Mouse (Mus musculus) WW6 (cell line): ENCODE measurements at regions not wholly inside any gene's neighbourhood (a gene's known extent, or its start where the extent isn't known, plus 50 kb on each side); places are given as distances from the start of the nearest gene placed in this dataset.

ENCODE experiments used
- DNase-seq: peaks from one replicate; pipeline ENCODE4 v3.0.0-alpha.2; 2013; ENCODE audit warnings: low read depth, low spot score

DNA sequence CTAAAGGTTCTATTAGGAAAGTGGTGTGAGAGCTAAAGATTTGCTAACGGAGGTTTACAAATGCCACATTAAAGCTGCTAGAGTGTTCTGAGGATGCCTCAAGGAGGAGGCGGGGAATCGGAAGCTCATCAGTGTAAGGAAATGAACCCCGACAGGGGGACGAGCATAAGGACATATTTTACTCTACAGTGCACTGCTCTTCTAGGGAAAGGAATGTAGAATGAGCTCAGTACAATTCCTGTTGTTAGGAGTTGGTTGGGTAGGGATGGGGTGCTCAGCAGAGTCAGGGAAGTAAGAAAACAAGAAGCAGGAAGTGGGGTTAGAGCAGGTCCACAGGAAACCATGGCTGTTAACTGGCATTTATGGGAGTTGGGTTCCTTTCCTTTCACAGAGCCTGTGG lies 54.6 kb downstream of the Mex3b start:
- DNase-seq = no peak

DNA sequence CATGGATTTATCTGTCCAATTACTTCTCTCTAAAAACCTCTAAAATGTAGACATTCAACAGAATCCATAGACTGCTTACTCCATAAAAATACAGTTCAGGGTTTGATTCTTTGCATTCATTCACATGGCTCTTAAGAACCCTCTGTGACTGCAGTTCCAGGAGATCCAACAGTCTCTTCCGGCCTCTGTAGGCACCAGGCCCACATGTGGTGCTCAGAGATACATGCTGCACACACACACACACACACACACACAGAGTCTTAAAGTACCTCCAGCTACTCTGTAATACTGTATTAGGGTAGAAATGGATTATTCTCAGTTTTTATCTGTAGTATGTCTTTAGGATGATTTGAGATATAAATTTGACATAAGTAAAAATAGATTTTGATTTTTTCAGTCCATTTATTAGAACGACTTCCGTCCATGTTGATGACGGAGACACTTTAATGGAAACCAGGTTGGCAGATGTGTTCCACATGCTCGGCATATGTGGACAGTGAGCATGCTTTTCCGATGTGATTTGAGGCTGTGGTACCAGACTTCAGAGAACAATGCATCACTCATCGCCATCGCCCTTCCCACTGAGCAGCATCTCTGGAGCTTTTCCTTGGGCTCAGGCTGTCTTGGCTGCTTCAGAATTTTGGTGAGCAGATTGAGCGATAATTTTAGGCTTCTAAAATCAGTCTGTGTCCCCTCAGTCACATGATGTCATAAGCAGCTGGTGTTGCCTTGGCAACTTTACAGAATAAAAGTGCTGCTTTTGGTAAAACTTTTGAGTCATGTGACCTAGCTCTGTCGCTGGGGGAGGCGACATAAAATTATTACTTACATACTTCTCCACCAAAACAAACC lies 56.3 kb downstream of the Mex3b start:
- no peak for DNase-seq

DNA sequence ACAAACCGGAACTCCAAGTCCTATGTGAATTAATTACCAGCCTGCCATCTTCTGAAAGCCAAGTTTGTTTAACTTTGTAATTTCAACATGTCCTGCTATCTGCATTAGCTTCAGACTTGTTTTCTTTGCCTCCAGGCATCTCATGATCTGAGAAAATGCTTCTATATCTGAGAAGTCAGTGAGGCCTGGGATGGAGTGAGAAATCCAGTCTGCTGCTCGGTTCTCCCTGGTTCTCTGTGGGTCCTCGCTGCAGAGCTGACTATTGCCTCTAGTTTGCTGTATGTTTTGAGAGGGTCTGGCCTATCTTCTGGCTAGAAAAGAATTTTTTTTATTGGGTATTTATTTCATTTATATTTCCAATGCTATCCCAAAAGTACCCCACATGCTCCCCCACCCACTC lies 57.0 kb downstream of the Mex3b start:
- no peak for DNase-seq

DNA sequence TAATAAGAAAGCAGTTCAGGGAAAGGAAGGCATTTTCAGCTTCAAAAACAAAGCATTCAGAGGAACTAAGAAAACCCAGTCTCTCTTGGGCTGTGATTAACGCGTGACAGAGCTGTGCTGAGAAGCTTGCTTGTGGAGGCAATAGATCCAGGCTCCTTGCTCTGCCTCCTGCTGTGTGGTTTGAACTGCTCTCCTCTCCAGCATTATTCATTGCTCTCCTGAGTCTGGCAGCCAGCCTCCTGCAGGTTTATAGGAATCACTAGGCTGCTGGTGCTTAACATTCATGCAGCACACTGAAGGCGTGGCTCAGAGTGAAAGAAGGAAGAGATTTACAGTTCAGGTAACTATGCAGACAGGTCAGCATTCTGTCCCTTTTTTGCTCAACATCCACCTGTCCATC lies 71.2 kb downstream of the Mex3b start:
- peak; percentile 14 for DNase-seq

DNA sequence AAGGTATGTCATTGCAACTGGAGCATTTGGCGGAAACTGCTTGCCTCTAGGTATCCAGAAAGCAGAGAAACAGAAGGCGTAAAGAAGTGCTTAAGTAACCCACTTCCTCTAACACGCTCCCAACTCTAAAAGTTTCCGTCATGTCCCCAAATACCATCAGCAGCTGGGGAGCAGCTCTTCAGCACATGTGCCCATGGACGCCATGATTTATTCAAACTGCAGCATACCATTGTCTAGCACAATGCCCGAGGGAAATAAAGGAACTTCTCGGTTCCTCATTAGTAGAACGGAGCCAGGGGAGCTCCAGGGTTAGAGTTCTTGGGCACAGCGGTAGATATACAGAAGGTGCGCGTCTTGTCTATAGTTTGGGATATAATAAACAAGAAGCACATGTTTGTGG lies 72.4 kb downstream of the Mex3b start:
- DNase-seq = no peak

DNA sequence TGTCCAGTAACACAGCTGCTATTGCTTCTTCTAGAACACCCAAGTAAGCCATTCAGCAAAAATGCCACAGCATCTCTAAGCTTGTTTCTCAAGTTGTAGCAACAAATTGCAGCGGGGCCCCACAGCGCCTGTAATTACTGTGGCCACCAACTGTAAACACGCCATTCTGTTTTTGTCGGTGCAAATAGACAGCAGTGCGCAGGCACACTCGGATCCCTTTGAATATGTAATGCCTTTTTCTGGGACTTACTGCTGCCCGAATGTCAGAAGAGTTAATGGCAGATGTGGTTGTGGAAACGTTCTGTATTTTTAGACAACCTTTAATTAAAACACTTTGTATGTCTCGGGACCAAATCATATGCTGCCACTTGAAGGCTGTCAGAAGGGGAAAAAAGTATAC lies 76.2 kb downstream of the Mex3b start:
- DNase-seq = no peak

DNA sequence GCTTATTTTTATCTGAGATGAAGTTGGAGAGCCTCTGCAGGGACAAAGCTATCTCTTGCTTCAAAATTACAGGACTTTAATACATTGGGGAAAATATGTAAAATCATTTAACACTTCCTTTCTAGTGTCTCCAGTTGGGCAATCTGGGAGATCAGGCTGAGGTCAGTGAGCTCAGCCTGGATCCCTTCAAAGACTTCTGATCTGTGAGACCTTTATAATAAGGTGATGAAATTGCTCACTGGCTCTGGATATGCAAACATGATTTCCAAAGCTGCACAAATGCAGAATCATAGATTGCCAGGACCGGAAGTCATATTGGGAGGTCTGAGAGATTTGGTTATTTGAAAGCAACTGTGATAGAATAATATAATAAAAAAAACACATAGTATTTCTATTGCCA lies 76.7 kb downstream of the Mex3b start:
- no peak for DNase-seq

DNA sequence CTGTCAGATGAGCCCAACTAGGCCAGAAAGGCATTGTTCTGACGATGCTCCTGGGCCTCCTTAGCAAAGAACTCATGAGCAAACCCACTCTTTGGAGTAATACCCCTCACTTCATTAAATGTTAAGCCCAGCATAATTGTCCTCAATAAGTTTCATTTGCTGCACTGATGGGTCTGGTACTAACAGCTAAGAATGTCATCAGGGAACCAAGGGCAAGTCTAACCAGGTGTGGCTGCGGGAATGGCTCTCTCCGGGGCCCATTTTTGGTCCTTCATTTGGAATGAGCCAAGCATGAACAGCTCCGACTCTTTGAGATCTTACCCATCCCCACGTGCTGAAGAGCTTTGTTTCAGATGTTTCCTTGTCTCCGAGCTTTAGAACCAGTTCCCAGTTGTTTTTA lies 82.2 kb downstream of the Mex3b start:
- DNase-seq = no peak

DNA sequence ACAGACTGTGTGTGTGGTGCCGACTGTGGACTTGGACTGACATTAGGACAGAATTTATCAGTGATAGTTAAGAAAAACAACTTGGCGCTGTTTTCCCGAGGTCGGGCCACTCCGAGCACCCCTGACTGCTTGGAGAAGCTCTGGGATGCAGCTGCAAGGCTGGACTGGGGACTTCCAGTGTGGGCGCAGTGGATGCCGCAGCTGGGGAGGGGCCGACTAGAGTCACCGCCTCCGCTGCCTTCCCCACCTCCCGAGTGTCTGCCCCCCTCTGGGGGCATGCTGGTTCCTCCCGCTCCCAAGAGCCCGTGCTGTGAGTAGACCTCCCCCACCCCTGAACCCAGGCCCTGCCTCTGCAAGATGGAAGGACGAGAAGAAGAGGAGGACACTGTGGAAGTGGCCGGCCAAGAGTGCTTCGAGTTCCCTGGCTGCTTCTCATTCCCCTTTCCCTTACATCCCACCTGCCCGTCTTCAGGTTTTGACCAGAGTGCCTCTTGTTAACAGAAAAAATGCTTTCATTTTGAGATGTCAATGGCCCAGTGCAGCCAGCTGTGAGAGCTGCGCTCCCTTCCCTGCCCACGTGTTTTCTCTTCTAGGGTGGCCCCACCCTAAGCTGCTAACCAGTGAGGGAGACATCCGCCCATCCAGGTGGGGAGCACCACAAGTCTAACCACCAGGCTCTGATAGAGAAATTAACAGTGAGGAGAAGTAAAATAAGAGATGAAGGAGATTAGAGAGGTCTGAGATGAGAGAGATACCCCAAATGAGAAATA lies 90.3 kb downstream of the Mex3b start:
- DNase-seq = no peak

DNA sequence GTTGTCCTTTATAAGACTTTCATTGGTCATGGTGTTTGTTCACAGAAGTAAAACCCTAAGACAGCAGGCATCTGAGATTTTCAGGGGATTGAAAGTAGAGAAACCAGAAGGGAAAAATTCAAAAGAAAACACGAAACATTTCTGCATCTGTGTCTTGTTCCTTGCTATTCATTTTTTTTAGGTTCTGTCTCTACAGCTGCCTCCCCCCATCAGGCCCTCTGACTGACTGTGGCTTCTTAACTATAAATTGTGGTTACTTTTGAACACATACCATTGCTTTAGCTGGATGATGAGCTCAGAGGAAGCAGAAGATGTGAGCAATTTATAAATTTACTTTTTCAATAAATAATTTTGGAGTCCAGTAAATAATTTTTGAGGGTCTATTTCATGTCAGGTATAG lies 103.5 kb downstream of the Mex3b start:
- no peak for DNase-seq

DNA sequence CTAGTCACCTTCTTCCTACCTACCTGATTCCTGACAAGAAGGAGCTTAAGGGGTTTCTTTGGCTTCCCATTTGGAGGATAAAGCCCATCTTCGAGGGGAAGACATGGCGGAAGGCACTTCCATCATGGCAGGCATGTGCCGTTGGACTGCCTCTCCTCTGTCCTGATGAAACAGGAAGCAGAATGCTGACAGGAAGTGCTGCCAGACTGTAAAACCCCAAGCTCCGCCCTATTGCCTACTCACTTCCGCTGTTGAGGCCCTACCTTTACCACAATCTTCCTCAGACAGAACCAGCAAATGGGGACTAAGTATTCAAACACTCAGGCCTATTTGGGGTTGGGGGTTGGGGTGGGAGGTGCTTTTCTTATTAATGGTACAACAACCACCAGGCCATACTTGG lies 104.1 kb downstream of the Mex3b start:
- no peak for DNase-seq

DNA sequence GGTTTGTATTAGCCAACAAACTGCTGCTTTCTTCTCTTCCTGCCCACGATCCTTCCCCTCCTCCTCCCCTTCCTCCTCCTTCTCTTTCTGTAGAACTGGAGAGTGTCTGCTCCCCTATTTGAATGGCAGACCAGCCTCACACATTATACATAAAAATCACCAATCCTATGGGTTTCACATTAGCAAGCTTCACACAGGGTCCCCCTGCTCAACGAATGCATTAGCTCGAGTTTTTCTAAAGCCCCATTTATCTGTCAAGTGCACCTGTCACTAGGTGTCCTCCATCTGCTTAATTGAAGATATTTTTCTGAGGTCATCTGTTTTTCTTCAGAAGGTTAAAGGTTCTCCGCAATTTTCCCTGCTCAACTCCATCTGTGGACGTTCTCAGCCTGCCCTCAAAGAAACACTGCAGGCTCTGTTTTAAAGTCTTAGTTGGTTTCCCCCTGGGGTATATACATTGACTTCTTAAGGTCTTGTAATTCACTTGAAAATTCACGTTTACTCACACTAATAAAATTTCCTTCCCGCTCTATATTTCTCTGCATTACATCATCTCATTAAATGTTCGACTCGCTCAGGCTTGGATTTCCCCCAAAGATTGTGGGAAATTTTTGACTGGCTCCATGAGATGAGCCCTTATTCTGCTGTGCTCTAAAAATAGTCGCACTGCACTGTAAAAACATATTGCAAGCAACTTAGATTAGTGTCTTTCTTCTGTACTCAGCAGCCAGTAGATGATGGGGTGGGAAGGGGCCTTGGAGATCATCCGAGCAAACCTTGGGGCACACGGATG lies 105.3 kb downstream of the Mex3b start:
- DNase-seq = no peak

DNA sequence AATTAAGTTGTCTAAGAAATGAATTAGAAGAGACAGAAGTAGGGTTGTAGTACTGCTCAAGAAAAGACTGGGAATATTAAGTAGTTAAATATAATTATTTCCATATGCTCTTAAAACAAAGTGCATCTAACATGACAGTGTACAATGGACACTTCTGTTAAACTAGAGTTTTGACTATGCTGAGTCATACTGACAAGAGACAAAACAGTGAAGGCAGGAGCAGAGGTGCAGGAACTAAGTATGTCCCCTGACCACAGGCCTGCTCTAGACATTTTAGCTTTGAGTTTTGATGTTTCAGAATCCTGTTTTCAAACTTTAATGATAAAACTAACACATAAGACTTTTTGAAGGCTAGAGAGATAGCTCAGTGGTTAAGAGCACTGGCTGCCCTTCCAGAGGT lies 123.6 kb downstream of the Mex3b start:
- DNase-seq = no peak

DNA sequence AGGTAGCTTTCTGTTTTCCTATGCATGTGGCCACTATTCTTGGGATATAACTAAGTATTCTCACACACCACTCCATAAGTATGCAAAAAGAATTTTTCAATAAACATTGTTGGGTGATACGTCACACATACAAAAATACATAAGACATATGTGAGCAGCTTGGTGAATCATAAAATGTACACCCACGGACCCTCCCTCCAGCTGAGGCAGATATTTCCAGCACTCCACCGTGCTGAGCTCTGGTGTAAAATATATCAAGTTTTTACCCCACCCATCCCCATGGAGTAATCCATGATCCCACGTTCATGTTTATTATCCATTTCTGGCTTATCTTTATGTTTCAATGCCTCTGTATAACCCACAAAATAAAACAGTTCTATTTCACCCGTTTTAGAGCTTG lies 126.0 kb downstream of the Mex3b start:
- no peak for DNase-seq

DNA sequence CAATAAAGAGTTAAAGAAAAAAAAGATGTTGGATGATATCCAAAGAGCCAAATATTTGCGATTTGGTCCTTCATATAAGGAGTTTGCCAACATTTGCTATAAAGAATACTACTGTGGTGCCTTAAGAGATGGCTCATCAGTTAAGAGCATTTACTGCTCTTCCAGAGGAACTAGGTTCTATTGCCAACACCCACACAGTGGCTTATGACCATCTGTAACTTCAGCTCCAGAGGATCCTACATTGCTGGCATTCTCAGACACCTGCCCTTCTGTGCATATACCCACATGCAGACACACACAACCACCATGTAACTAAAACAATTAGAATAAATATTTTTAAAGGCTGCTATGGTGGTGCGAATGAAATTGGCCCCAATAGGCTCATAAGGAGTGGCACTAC lies 131.7 kb downstream of the Mex3b start:
- DNase-seq = no peak

DNA sequence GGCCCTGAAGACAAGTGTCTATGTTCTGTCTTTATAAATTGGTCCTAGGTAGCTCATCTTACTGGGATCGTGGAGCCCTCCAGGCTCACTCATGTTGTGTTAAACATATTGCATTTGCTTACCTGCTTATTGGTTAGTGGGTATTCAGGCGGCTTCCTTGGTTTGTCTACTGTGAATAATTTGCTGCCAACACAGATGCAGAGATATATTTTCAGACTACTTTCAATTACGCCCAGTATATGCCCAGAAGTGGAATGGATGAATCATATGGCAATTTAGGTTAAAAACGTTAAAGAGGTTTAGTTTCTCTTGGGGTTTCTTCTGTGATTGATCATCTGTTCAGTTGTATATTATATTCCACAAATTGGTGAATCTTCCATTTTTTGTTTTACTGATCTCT lies 140.4 kb downstream of the Mex3b start:
- DNase-seq = no peak

DNA sequence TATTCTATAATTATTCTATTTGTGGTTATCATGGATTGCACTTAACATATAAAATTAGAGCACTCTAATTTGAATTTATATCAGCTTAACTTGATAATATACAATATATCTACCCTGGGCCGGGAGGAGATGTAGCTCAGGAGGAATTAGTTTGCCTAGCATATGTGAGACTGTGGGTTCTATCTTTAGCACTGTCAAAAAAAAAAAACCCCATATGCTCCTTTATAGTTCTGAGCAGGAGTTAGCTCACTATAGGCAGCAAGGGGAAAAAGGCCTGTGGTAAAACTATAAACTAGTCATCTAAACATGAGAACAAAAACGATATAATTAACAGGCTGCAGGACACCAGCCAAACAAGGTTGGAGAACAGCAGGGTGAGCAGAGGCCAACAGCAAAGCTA lies 145.0 kb downstream of the Mex3b start:
- DNase-seq = no peak

DNA sequence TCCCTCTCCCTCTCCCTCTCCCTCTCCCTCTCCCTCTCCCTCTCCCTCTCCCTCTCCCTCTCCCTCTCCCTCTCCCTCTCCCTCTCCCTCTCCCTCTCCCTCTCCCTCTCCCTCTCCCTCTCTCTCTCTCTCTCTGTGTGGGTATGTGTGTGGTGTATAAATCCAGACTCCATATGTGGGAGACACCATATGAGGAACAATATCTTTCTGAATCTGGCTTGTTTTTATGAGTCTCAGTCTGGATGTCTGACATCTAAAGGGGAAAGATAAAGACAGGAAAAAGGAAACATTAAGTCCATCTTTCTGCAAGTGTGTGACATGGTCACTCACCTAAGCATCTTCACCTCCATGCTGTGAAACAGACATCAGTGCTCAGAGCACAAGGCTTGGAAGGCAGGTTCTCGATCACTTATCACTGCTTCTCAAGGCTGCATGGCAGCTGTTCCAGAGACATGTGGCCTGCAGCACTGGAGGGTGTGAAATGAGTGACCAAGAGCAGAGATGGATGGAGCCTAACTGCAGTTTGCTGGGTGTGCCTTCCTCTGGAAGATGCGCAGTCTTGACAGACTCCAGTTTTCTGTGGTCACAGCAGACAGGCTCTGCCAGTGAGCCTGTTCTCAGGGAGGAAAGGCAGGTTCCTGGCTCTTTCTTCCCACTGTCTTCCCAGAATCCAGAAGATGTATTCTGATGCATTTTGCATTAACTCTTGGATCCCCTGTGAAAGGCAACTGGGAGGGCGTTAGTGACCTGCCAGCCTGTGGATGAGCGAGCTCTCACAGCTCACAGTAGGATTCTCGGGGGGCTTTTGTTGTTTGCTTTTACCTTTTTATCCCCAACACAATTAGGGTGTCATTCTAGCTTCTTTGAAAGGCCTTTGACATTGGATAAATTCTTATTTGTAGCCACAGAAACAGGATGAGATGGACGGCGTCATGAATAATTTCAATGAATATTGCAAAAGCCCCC lies 147.9 kb downstream of the Mex3b start:
- DNase-seq = no peak

DNA sequence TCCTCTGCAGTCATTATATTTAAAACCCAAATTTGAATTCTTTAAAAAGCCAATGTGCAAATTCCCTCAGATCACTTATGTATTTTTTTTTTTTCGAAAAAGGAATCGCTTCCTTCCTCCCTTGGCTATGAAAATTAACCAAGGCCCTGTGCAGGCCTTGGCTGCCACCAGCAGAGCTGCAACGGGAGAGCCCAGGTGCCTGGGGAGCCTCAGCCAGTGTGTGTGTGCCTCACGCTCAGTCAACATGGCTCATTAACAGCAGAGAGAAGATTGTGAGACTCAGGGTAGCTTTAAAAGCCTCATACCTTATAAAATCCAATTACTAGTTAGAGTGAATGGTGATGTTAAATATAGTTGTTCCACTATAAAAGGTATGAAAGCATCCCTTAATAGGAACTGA lies 148.6 kb downstream of the Mex3b start:
- no peak for DNase-seq

DNA sequence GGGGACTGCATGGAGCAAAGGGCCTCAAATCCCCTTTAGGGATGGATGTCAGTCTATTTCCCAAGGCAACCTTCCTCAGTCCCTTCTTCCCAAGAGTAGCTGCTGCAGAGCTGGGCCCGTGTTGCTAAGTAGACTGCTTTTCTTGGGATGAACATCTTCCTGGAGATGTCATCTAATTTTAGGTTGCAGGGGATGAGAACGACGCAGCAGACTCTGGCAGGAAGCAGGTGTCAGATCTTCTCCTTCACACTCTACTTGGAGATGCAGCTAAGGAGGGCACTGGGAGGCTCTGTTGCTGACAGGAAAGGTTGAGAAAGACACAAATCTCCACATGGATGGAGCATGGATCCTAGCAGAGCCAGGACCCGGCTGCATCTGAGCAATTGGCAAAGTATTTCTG lies 149.4 kb downstream of the Mex3b start:
- no peak for DNase-seq

DNA sequence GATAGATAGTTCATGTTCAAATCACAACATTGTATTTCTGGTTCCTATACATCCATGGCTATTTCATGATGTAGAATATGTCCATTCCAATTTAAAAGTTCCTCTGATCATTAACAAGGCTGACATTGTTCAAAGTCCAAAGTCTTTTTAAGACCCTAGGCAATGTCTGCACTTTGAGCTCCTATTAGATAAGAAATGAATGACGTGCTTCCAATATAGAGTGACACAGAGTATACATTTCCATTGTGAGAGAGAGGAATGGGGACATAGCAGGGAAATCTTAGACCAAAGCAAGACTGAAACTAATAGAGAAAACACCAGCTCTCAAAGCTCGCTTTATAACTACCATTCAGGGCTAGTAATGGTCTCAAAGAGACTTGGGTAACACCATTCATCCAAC lies 153.5 kb downstream of the Mex3b start:
- no peak for DNase-seq
